ENCODE assay signal across 21 mouse cellular contexts in the genomic region with DNA sequence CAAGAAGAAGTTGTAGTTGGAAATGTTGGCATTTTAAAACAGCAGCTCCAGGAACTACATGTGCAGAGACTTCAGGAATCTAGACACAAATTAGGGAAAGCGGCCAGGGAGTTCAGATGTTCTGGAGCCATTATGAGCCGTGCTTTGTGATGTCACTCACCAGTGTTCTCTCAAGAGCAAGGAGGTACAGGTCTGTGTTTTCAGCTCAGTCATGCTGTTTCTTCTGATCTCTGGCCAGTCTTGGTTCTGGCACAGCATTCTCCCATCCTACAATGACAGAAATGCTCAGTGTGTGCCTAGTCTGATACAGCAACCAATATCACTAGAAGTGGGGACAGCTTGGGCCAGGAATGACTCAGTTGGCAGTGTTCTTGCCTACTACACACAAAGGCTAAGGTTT. TPM values are rescaled to one million over a fixed set of nuclear protein-coding genes. Genes with fewer than 3 reads are reported as not detected.
DNase-seq lines count a peak whose midpoint lies in the region; ATAC-seq and TF ChIP-seq lines count a peak whose summit lies in the region.
"Had no signal": no experiment of that assay in that cellular context is flagged by ENCODE, and none has a peak within 500 bp of the region (broad histone marks: within the 10 kb centered on the region; RNA-seq: fewer than 3 reads in every experiment).

Tmco2 (minus strand) TSS at position 101 of the 400 bp plus-strand sequence.

- TF ChIP-seq CTCF in testis, adult 2 months (IDR thresholded peaks at IDR 0.05; ENCODE audit: control insufficient read depth, insufficient read depth, insufficient replicate concordance, low read depth, low read length) = no peak

- ATAC-seq in neural tube, embryonic 15.5 days (ENCODE audit: low FRiP score) = no peak
- ATAC-seq: activated CD4-positive, CD25-positive, alpha-beta regulatory T cell, adult 4 months; CD4-positive, CD25-positive, alpha-beta regulatory T cell, adult 4 months; Patski had no signal

- no peaks in the 10 kb centered on the region; the same call in 1 of the 2 replicates for H3K4me1 ChIP-seq in testis, adult 2 months (ENCODE audit: control insufficient read depth, insufficient read depth, low read length)
- no peaks in the 10 kb centered on the region for H3K4me1 ChIP-seq in neural tube, embryonic 15.5 days

- H3K27ac ChIP-seq in testis, adult 2 months (ENCODE audit: control insufficient read depth, insufficient read depth, low read depth, low read length) = peak within 1 kb of the TSS; percentile 81
- H3K27ac ChIP-seq in neural tube, embryonic 15.5 days (replicated peaks) = no peak within 1 kb of the TSS

- H3K4me2 ChIP-seq in neural tube, embryonic 15.5 days = no peak within 1 kb of the TSS

- H3K4me3 ChIP-seq in testis, adult 2 months (ENCODE audit: control insufficient read depth, low read depth, low read length) = peak within 1 kb of the TSS; percentile 91
- H3K4me3 ChIP-seq in neural tube, embryonic 15.5 days (replicated peaks) = no peak within 1 kb of the TSS

- DNase-seq in testis, postnatal 14 days (ENCODE audit: low spot score) = no peak
- DNase-seq in R1 (ENCODE audit: low read depth, low spot score) = peak; percentile 8
- DNase-seq: adrenal gland, adult 2 months; adrenal gland, adult 8-10 months; adrenal gland, postnatal 10 days; adrenal gland, postnatal 14 days; adrenal gland, postnatal 25 days; adrenal gland, postnatal 36 days; B cell, adult 2 months; cerebellum, adult 11 months; cerebellum, adult 11-12 months; cerebellum, adult 18-20 months; cerebellum, adult 2 months had no signal

- no peaks in the 10 kb centered on the region for H3K36me3 ChIP-seq in testis, adult 2 months (ENCODE audit: control insufficient read depth, insufficient read depth, low read length)
- H3K36me3 ChIP-seq in neural tube, embryonic 15.5 days = no peaks in the 10 kb centered on the region
- H3K36me3 ChIP-seq: G1E had no signal

- TF ChIP-seq POLR2A in testis, adult 2 months (IDR thresholded peaks at IDR 0.05; ENCODE audit: control insufficient read depth, low read depth, low read length) = no peak; the same call in 1 of the 2 replicates

- H3K9me3 ChIP-seq in neural tube, embryonic 15.5 days (replicated peaks) = no peaks in the 10 kb centered on the region
- H3K9me3 ChIP-seq: G1E had no signal

- H3K9ac ChIP-seq in neural tube, embryonic 15.5 days (replicated peaks) = no peak within 1 kb of the TSS

- 92% methylated on average over 2 of the region's 2 CpGs for WGBS in neural tube, embryonic 15.5 days

- no peaks in the 10 kb centered on the region for H3K27me3 ChIP-seq in testis, adult 2 months (ENCODE audit: control insufficient read depth, insufficient read depth, low read length)
- H3K27me3 ChIP-seq in neural tube, embryonic 15.5 days (replicated peaks) = no peaks in the 10 kb centered on the region

RNA-seq across cellular contexts. Expression of gene Tmco2, which starts in this region (rescaled TPM):
- polyA plus RNA-seq in testis, adult 2 months (2012; rRNA removed) = 418 and 582 TPM in 2 replicates
- polyA plus RNA-seq in neural tube, embryonic 15.5 days (2015; fragmentation: Nextera tagmentation; extraction: Ambion mirVana) = not detected in 2 replicates
- polyA plus RNA-seq: activated CD4-positive, CD25-positive, alpha-beta regulatory T cell, adult 4 months; adrenal gland, adult 2 months; brain, embryonic 14.5 days; C2C12; CD4-positive, CD25-positive, alpha-beta regulatory T cell, adult 4 months; G1E; Patski had no signal

Comparison
In these comparisons a context has a peak if more than half of its experiments do, and no peak if none do; other contexts are left out.
1. RNA of gene Tmco2 (polyA plus RNA-seq): 418 to 582 TPM in testis, adult 2 months; not detected in neural tube, embryonic 15.5 days; every median in the first group is over 100 times any median in the second.